Mouse (Mus musculus) embryonic fibroblast, embryonic 13.5 days (primary cell): Measurements from ENCODE around the gene Nemf.

Experiments used
- CTCF ChIP-seq: IDR thresholded peaks from 2 replicates; pipeline ENCODE4 v1.5.1; 2011; ENCODE audit warnings: mild to moderate bottlenecking, control low read depth, low read length, moderate library complexity, borderline replicate concordance; ENCODE audit not compliant: insufficient read depth
- POLR2A ChIP-seq: IDR thresholded peaks from 2 replicates; pipeline ENCODE4 v1.6.1; 2011; ENCODE audit warnings: low read depth, mild to moderate bottlenecking, control low read depth, low read length, moderate library complexity

GRCm38 (mm10) chr12:69332147-69332546 is 24.8 kb downstream of the Nemf start:
- TF ChIP-seq POLR2A, result no peak
- no peak for TF ChIP-seq CTCF
